Mouse (Mus musculus): ENCODE data around the gene Nat8. TPM values are rescaled to one million over a fixed set of nuclear protein-coding genes. Genes with fewer than 3 reads are reported as not detected.
"Not testable (repeated sequence)": the region's sequence is repeated elsewhere in the genome, so short reads cannot be mapped to it uniquely, and the experiment has no call there.

Gene Nat8
- total RNA-seq (2021), result 1 to 10 TPM; 4.4 to 4.6 TPM
- long read RNA-seq, partial matches to known transcripts, result 0 of 1 reads
- long read RNA-seq, other reads (novel, unspliced or antisense), result 1 of 1 reads

DNA sequence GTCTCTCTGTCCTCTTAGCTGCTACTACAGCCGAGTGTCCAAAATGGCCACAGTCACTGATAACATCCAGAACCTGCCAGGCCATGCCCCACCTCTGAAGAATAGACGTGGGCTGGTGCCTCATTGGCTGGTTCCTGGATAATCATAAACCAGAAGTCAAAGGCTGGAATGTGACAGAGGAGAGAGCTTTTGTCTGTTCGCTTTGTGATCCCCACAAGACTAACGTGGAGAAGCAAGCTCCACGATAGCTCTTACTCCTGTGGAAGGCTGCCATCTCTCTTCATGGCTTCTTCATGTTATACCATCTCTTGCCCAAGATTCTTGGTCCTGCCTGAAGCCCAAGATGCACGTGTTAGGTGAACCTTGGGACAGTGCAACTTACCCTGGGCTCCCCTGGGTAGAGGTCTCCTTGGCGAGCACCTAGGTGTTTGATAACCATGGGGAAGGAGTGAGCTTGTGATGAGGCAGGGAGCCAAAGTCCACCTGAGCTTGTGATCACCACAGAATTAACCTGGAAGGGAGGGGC lies at the start of gene Nat8:
TSS of gene Nat8 (minus strand) at position 287 of the 526 bp plus-strand sequence.
- DNase-seq (ENCODE audit: low spot score in 2 of 2), result no peak

DNA sequence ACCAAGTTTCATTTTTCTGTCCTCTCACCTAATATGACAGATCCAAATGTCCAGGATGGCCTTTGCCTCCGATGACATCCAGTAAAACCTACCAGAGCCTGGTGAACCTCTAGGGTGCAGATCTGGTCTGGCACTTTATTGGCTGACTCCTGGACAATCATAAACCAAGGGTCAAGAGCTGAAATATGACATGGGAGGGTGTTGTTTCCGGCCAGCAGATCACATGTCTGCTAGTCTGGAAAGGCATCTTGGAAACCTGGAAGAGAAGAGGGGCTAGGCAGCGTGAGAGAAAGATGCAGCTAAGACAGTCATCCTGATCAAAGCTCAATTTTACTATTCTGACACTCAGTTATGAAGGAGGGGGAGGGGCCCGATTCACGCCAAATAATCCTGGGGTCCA lies 37.1 kb upstream of the Nat8 start, which contains the start of gene Nat8f2:
TSS of gene Nat8f2 (minus strand) at position 153 of the 400 bp plus-strand sequence.
- not testable (repeated sequence) for DNase-seq (ENCODE audit: low spot score in 2 of 2)

DNA sequence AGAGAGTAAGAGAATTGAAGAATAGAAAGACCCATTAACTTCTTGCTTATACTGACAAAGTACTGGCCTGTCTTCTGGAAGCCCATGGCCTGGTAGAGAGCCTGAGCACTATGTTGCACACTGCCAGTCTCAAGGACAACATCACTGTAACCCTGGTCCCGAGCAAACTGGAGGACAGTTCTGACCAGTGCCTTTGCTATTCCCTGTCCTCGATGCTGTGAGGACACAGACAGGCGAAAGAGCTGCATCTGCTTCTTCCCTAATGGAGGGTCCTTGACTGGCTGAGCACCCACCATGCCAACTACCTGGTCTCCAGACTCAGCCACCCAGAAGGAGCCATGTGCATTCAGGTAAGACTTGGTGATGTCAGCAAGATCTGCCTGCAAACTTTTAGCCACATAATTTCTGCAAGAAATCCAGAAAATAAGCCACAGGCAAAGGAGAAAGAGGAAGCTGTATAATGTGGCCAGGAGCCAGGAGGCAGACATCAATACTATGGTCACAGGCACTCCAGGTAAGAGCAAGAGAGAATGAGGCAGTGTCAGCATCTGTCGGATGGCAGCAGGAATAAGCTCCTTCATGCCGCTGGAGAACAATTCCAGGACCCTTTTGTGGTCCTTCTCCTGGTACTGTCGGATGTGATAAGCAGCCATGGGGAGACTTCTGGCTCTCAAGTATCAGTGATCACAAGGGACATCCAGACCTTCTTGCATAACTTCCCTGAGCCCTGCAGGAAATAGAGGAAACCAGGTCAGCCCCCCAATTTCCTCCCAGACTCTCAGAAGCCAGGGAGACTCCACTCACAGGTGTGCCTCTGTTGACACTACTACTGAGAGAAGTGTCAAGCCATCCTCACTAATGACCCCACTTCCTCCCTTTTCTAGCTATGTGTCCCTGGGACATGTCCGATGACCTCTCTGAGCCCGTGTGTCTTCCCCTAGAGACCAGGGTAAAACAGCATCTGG lies 36.1 kb upstream of the Nat8 start:
- DNase-seq (ENCODE audit: low spot score in 2 of 2), result no peak

DNA sequence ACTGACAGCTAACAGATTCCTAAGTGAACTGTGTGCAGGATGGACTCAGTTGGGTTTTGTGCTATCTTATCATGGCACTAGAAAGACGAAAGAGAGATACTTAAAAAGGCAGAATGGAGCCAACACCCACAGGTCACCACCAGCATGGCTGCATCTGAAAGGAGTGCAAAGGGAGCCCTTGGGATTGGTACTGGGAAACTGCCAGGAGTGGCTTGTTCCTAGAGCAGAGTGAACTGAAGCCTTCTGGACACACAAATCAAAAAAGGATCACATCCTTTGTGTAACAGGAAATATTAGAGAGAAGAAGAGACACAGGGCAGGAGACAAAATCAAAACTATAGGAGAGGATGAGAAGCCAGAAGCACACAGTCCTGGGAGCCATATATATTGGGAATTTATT lies 35.1 kb upstream of the Nat8 start:
- not testable (repeated sequence) for DNase-seq (ENCODE audit: low spot score in 2 of 2)

DNA sequence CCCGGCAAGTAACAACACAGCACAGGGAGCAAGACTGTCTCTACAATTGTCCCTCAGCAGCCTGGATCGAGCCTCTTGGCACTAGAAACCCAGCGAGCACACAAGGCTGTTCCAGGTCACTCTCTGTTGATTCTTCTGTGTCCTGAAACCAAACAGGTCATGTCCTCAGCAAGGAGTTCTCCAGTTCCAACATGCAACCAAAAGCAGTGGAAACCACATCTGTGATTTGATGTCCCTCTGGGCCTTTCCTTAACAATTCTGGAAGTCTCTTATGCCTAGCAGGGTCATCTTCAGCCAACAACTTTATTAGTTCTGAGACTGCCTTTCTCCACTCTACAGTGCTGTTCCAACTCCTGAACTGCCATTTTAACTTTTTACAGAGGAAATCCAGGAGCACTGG lies 34.3 kb upstream of the Nat8 start:
- DNase-seq (ENCODE audit: low spot score in 2 of 2), result not testable (repeated sequence)

DNA sequence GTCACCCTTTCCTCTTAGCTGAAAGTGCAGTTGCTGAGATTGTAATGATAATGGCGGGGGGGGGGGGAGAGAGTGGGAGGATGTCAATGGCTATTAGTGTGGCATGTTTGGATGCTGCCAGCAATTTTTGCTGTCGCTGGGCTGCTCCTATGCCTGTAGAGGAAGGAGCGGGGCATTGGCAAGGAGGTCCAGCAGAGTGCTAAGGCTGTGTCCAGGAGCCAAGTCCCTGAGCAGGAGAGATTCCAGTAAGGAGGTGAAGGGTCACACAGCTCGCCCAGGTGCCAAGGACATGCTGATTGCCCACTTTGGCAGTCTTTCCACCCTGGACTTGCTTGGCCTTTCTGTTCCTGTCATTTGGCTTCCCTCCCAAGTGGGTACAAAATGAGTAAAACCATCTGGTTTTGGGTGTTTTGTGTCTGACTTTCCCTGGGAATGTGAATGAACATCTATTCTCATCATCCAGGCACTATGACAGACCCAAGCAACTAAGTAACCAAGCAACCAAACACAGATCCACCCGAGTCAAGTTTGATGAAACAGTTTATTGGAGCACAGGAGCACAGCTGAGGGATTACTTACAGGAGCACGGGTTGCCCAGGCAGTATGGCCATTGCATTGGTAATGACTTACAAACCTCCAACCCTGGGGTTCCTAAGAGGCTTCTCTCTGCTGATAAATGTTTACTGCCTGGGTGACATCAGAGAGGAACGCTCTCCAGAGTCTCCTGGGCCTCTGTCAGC lies 33.2 kb upstream of the Nat8 start:
- peak in 1 of 2 experiments; percentile 40 for DNase-seq (ENCODE audit: low spot score in 2 of 2)

DNA sequence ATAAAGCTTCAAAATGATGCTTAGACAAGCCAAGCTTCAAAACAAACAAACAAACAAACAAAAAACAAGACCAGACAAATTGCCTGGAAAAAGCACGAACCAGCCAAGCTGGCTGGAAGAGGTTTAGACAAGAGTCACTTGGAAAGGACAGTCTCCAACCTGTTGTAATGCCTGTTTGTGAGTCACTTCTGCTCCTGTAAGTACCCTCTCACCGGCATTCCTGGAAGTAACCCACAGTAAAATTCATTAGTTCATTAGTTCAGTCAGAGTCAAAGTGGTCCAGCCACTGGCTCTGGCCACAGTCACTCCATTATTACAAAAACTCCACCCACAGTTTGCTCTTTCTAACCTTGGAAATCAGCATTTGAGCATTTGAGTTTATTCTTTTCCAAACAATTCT lies 32.0 kb upstream of the Nat8 start:
- no peak for DNase-seq (ENCODE audit: low spot score in 2 of 2)

DNA sequence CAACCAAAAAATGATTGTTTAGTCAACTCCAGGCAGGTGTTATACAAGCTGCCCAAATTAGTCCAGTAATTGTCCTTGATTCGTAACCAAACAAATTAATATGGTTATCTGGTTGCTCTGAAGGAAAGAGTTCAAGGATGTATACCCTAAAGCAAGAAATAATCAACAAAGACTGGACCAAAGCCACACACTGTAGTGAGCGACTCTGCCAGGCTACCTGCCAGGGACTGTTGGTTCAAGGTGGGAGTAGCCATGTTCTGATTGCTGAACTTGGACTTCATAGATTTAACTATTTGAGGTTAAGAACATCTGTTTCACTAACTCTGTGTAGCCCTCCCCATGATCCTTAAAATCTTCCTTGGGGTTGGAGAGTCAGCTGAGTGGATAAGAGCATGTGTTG lies 31.3 kb upstream of the Nat8 start:
- no peak for DNase-seq (ENCODE audit: low spot score in 2 of 2)

DNA sequence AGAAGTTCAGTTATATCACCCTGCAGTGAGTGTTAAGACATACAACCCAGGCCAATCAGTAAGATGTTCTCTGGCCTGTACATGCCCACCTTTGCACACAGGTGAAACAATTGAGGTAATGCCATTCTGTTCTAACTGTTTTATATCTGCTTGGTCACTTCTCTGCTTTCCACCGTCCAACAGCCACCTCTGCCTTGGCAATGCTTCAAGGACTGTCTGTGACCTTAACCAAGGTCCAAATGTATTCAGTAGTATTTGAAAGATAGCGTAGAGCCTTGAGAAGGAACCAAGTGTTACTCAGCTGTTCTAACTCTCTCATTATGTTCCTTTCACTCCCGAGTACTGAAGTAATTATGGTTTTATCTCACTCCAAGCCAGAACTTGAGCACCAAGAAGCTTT lies 30.7 kb upstream of the Nat8 start:
- DNase-seq (ENCODE audit: low spot score in 2 of 2), result no peak

DNA sequence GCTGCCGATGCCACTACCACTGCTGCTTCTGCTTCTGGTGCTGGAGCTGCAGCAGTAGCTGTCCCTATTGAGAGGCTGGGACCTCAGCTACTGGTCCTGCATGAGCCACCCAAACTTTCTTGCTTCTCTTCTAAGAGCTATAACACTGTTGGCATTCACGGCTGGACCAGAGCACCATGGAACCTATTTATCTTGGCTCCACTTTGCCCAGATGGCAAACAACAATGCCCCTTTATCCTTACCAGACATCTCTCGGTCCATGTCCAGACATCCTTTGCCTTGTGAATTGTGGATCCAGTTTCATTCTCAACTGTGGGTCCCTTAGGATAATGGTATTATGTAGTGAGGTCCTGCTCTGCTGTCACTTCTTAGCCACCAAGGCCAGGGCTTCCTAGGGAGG lies 29.4 kb upstream of the Nat8 start:
- no peak for DNase-seq (ENCODE audit: low spot score in 2 of 2)

DNA sequence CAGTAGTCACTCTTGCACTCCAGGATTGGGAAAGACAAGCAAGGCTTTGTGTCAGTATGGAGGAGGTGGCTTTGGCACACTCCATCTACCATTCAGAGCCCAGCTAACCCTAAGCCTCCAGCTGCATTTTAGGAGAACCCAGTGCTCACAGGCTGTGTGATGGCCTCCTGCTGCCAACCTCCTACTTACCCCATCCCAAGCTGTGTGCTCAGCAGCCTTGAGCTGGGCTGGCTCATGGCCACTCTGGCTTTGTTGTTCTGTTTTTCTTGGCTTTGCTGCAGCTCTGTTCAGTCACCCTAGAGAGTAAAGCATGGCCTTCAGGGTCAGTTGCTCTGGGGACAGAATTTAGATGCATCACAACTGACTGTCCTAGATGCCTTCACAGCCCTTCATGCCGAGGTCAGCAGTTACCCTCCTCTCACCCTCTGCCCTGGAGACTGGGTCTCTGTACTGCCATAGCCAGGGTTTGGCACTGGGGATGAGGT lies 24.4 kb upstream of the Nat8 start:
- peak; percentile 37 to 84 for DNase-seq (ENCODE audit: low spot score in 2 of 2)

DNA sequence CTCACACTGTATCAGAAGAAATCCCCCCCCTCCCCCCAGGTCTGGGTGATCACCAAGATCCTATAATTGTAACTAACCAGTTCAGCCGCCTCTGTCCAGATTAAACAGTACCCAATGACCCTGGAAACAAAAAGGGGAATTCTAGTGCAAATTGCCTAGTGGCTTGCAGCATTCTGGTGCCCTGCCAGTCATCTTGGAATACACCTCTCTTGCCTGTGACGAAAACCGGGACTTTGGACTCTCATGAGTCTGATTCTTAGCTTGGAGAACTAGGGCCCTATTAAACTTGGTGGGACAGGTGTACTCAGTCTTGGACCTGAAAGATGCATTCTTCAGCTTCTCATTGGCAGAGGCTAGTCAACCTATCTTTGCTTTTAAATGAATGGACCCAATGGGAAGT lies 21.6 kb upstream of the Nat8 start:
- DNase-seq (ENCODE audit: low spot score in 2 of 2), result no peak

DNA sequence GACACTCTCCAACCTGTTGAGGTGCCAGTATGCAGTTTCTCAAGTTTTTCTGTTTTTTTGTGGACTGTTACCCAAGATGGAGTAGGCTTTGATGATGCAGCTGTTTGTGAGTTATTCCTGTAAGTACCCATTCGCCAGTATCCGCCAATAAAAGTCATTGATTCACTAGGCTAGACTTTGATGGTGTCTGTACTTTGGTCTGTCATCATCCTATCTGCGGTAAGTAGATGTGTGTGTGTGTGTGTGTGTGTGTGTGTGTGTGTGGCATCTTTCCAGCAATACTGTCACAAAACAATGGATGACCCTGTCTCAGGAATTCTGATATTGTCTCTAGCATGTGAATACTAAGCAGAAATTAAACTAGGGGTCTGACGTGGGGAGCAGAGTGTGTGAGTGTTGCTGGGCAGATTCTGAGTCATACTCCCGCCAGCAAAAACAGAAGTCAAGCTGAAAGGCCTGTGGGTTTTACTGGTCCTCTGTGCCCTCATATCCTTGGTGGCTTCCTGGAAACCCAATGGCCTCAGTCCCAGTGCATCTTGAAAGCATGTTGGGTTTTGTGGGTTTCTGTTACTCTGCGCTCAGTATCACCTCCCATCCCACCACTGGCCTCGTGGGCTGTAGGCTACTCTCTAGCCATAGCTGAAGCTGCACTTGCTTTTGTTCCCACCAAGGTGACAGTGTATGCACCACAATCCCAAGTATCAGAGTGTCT lies 19.3 kb upstream of the Nat8 start:
- no peak for DNase-seq (ENCODE audit: low spot score in 2 of 2)

DNA sequence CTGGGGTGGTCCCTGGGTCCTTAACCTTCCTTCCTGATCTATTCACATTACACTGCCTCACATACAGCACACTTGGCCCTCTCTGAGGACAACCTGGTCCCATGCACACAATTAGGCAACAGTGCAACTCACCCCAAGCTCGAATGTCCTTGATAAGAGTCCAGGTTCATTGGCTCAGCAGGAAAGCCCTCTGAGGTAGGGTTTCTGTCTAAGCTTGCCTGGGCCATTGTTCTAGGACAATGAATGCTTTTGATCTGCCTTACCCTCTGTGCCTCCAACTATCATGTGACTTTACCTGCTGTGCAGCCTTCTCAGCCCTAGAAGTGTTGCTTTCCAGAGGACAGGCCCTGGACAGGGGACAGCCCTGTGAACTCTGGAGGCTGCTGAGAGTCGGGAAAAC lies 17.4 kb upstream of the Nat8 start:
- no peak for DNase-seq (ENCODE audit: low spot score in 2 of 2)

DNA sequence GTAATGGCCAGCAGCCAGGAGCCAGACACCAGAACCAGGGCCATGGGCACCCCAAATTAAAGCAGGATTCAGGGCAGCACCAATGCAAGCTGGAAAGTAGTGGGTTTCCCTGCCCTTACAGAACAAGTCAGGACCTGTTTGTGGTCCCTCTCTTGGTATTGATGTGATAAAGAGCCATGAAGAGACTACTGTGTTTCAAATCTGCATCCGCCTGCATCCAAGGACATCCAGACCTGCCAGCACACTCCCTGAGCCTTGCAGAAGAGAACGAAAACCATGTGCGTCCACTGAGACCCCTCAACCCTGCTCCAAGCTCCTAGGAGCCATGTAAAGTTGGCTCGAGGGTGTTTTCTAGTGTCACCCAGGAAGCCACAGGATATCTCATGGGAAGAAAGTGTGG lies 16.3 kb upstream of the Nat8 start:
- DNase-seq (ENCODE audit: low spot score in 2 of 2), result no peak

DNA sequence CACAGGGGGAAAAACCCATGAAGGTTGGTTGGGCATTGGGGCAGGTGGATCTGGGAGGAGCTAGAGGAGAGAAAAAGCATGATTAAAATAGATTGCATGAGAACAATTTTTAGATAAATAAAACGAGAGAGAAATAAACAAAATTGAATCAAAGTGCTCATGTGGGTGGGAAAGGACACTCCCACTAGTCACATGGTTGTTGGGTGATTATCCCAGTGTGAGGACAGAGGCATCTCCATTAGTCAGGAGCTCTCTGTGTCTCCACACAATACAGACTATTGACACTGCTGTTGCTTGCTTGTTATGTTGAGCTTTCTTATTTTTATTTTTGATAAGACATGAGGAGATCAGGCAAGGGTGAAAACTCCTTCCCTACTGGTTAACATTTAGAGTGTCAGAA lies 15.0 kb upstream of the Nat8 start:
- no peak for DNase-seq (ENCODE audit: low spot score in 2 of 2)

DNA sequence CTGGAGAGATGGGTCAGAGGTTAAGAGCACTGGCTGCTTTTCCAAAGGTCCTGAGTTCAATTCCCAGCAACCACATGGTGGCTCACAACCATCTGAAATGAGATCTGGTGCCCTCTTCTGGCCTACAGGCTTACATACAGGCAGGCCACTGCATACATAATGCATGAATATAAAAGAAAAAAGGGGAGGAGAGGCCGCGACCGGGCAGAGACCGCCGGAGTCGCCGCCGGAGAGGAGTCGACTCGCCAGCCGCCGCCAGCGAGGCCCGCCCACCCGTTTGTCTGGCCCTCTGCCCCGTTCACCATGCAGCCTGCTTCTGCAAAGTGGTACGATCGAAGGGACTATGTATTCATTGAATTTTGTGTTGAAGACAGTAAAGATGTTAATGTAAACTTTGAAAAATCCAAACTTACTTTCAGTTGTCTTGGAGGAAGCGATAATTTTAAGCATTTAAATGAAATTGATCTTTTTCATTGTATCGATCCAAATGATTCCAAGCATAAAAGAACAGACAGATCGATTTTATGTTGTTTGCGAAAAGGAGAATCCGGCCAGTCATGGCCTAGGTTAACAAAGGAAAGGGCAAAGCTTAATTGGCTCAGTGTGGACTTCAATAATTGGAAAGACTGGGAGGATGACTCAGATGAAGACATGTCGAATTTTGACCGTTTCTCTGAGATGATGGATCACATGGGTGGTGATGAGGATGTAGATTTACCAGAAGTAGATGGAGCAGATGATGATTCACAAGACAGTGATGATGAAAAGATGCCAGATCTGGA lies 12.0 kb upstream of the Nat8 start:
- not testable (repeated sequence) for DNase-seq (ENCODE audit: low spot score in 2 of 2)

DNA sequence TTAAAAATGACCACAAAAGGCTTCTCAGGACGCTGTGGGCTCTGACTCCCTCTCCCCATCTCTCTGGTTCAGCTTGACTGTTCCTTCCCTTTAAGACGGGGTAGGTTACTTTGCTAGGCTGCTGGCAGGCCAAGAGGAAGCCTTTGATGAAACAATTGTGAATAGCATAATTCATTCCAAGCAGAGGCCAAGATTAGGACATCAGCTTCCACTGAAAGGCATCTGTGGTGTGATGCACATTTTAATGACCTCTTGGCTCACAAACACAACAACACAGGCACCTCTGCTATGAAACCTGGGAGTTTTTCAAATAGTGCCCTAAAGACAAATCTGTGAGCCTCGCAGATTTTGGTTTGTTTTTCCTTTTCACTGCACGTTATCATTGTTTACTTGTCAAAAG lies 8.1 kb upstream of the Nat8 start:
- DNase-seq (ENCODE audit: low spot score in 2 of 2), result peak in 1 of 2 experiments; percentile 61

DNA sequence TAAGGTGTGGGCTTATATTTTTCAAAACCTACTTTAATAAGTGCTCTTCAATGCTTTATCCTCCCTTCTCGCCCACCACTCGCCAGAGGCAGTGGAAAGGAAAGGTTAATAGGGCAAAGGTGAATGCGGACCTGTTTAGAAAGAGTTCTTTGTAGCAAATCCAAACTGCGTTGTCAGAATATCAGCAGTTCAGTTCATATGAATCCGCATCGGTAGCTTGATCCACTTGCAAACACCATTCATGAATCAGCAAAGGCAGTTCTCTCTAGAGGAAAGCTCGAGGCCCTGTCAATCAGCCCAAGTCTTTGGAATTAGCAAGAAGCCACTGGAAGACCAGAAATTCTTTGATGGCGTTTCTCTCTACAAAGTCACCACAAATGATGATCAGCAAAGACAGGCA lies 6.8 kb upstream of the Nat8 start:
- DNase-seq (ENCODE audit: low spot score in 2 of 2), result no peak

DNA sequence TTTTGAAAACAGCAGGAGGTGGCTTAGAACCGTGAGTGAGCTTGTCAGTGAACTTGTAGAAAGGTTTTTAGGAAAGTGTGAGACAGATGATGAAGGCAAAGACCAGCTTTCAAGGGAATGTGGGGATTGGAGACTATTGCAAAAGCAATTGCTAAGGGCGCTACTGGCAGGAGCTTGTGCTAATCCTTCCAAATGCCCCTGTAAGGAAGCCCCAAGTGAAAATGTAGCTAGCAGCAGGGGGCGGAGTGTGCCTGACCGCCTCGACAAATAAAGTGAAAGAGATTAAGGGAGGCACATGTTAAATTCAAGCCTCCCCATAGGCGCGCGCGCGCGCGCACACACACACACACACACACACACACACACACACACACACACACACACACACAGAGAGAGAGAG lies 5.4 kb upstream of the Nat8 start:
- peak in 1 of 2 experiments; percentile 39 for DNase-seq (ENCODE audit: low spot score in 2 of 2)

All from layer of hippocampus, adult 18-20 months (tissue).